Mouse (Mus musculus) layer of hippocampus, adult 9-10 months (tissue): Measurements from ENCODE around the gene Faxc.

Source experiments
- DNase-seq: peaks from one replicate; pipeline ENCODE4 v3.0.0; 2022; ENCODE audit warnings: low spot score

Gene Faxc

DNA sequence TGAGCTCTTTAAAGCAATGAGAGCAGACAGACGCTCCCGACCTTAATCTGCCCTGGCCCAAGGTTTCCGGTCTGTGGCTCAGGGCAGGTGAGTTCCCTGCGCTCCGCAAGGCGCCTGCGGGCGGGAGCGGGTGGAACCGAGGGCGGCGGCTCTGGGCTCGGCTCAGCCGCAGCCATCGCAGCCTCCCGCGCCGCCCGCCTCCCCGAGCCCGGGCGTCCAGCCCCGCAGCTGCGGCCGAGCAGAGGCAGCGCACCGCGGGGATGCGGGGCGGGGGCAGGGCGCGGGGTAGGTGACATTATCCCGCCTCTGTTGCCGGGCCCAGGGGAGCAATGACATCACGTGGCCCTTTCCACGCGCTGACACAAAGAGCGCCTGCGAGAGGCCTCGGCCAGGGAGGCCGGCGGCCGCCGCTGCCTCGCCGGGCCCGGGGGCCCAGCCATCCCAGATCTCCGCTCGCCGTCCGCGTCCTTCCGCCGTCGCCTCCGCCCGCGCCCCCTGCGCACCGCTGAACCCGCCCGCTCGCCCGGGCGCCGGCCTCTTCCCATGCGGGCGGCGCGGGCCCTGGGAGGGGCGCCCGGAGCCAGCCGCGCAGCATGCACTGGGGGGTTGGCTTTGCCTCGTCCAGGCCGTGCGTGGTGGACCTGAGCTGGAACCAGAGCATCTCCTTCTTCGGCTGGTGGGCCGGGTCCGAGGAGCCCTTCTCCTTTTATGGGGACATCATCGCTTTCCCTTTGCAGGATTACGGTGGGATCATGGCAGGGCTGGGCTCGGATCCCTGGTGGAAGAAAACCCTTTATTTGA, at the start of gene Faxc:
TSS of gene Faxc (plus strand) at position 359 of the 801 bp plus-strand sequence.
- DNase-seq, result no peak

DNA sequence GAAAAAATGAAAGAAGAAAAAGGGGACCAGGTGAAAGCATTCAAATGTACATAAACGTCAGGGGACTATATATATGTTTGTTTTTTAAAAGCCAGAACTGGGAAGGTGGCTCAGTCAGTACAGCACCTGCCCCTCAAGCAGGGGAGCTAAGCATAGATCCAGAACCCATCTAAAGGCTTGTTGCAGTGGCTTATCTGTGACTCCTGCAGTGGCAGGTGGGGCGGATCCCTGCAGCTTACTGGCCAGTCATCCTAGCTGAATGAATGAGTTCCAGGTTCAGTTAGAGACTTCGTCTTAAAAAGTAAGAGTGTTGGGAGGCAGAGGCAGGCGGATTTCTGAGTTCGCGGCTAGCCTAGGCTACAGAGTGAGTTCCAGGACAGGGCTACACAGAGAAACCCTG, 48.3 kb upstream of the Faxc start:
- DNase-seq, result no peak

DNA sequence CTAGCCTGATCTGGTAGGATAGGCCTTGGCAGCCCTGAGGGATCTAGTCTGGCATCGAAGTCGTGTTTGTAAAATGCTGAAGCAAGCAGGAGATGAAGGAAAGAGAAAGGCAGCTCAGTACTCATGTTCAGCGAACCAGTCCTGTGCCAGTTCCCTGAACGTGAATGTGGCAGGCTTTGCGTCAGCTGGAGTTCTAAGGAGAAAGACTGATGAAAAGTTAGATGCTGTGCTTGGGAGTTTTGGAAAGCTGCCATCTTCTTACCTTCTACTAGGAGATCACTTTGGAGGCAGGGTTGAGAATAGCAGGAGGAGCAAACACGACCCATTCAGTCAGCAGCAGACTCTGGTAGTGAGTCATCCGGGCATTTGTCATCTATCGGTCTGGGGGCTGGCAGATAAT, 45.3 kb upstream of the Faxc start:
- DNase-seq, result no peak

DNA sequence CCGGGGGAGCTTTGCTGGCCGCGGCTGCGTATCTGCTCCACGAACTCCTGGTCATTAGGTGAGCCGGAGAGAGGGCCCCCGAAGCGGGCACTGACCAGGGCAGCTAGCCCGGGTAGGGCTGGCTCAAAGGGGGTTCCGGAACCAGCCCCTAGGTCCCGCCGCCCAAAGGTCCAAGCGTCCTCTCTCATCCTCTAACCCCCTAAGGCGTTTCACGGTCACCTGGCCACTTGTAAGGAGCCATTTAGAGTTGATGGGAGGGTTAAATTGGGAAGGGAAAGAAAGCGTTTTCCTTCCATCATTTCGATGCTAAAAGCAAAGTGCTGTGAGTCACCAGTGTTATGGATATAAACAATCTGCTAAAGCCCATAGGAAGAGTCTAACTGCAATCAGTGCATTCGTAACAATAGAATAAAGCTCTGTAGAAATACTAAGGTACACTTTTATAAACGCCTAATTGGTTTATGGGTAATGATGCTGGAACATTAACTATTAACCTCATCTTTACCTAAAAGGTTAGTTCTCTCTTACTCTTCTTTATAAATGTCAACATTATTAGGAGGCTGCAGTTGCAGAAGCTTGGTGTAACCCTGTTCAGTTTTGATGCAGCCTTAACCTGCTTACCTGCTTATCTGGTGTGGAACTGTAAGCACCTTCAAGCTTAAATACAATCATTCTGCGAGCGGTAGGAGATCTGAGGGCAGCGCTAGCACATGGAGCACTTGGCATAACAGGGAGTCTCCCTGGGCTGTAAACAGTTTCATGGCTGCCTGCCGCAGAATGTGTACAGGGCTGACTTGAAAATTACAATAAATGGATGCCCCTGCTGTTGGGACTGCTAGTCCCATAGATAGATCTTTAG, 872 bp downstream of the Faxc start:
- no peak for DNase-seq

DNA sequence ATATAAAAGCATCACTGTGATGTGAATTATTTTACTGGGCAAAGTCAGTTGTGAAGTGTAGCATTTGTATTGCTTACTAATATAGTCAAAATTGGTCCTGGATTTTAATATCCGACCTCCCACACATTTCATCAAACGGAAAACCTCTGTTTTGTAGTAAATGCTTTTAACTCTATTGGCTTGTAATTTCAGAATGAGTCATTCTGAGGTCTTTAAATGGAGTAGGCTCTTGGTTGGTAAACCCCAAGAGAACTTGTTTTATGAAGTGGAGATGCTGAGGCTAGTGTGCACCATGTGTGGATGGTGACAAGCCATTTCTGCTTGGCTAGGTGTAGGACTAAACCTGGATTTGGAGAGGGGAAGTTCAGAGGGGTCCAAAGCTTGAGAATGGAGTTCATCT, 4.2 kb downstream of the Faxc start:
- DNase-seq, result no peak

DNA sequence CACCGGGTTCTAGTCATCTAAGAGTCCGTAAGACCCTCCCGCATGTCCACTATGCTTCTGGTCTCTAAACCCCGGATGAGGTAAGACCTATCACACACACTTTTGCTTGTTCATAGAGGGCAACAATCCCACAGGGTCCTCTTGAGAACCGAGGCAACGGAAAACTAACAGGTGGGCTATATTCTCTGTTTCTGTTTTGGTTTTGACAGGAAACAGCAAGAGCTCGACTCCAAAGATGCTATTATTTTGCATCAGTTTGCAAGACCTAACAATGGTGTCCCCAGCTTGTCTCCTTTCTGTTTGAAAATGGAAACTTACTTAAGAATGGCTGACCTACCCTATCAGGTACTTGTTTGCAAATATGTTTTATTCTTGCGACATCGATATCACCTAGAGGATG, 5.3 kb downstream of the Faxc start:
- DNase-seq, result no peak

DNA sequence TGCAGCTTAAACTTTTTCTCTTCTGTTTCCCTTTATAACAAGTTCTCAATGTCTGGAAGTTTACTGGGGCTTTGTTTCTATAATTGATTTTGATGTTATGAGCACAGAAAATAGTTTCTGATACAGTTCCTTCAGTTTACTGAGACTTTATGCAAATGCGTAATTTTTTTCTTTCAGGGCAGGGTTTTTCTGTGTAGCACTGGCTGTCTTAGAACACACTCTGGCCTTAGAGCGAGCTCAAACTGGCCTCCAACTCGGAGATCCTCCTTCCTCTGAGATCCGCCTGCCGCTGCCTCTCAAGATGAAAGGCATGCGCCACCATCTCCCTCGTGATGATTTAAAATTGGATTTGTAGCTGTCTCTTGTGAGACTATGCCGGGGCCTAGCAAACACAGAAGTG, 6.8 kb downstream of the Faxc start:
- DNase-seq, result no peak

DNA sequence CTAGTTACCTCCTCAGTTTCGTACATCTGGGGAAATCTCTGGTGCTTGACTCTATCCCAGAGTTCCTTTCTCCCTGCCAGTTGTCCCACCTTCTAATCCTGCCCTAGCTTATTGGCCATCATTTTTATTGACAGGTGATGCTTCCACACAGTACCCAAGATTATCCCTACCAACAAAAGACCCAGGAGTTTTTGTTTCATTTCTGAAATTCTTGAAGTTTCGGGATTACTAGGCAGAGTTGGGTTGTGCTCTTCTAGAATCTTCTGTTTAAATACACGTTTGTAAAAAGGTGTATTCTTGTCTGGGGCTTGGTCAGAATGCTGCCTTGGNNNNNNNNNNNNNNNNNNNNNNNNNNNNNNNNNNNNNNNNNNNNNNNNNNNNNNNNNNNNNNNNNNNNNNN, 13.5 kb downstream of the Faxc start:
- DNase-seq, result no peak

DNA sequence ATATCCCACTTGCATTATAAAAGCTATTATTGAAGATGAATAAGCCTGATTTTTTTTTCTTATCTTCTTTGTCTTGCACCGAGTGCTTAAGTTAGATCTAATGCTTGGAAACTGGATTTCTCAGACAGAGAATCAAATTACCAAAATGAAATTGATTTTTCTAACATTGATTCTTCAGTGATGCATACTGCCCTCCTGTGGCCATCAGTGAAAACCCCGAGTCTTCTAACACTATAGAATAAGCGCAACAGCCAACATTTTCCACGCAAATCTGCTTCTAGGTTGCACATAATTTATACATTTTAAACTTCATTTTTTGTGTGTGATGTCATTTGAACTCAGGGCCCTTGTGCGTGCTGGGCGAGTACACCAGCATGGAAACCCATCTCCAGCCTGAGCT, 20.3 kb downstream of the Faxc start:
- DNase-seq, result no peak

DNA sequence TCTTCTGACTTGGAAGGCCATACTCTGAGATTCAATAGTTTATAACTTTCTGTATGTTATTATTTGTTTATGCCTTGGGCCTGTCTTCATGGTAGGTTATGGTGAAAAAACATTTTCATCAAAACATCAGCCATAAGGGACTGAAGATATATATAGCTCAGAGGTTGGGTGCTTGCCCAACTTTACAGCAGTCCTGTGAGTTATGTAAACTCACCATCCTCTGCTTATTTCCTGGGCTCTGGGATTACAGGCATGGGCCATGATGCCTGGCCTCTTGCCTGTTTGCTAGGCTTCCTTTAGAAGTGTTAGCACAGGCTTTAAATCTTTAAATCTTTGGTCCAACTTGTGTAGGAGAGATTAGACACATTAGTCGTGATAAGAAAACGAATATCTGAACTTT, 21.1 kb downstream of the Faxc start:
- DNase-seq, result no peak

DNA sequence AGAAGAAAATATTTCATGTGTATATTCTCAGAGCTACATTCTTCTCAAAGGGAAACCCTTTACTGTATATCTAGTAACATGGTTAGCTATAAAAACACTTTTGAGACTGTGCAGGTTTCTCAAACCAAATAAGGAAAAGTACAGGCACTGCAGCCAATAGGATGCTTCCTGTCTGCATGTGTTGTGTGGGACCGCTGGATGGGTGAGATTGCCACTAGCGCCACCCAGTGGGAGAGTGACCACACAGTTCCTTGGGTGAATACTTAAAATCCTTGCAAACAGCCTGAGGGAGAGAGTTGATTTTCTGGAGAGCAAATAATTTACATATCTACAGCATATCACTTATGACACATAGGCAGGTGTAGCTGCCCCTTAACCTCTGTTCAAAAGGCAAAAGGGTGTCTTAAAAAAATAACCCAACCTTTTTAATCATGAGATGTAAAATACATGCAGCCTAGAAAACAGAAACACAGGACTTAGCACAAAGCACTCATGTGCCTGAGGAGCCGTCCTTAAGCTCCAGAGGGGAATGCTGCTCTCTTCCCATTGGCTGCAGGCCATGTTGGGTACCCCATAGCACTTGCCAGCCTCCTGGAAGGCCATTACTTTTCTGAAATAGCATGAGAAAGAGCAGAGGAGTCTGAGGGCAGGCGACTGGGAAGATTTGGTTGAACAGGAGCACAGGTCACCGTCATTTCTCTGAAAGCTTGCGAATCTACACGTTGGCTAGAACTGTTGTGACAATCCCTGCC, 26.6 kb downstream of the Faxc start:
- no peak for DNase-seq

DNA sequence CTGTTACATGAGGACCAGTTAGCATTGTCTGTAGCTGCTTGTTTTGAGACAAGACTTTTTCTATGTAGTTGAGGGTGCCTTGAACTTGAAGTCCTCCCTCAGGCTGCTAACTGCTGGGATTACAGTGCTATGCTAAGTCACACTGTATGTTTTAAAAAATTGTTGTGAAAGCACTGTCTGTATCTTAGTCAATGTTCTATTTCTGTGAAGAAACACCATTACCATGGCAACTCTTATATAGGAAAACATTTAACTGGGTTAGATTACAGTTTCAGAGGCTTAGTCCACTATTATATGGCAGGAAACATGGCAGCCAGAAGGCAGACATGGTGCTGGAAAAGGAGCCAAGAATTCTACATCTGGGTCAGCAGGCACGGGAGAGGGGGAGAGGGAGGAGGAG, 40.8 kb downstream of the Faxc start:
- DNase-seq, result no peak

DNA sequence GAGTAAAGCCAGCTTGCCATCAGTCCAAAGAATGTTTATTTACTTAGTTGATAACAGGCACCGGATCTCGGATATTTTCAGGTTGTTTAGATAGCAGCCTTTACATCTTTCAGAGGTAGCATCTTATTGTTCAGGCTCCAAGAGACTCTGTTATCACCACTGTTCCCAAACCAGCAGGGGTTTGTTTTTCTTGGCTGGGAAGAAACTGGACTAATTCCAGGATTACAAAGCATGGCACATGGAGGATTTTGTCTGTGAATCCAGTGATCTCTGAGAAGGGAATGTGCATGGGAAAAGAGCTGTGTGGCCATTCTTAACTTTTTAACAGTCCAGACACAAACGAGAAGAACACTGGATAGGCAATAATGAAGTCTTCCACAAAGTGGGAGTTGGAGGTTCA, 43.0 kb downstream of the Faxc start:
- no peak for DNase-seq

DNA sequence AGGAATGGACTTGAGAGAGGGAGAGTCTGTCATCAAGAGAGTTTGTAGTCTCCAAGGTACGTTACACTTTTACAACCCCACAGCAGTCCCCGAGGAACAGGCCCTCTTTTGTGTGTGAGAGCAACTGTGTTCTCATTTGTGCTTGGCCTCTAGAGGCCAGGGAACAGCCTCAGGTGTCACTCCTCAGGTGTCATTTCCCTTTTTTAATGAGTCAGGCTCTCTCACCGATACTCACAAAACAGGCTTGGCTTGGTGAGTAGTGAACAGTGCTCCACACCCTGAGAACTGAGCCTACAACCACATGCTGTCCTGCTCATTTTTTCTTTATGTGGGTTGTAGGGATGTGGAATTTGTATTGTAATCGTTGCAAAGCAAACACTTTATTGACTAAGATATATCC, 49.3 kb downstream of the Faxc start:
- no peak for DNase-seq

DNA sequence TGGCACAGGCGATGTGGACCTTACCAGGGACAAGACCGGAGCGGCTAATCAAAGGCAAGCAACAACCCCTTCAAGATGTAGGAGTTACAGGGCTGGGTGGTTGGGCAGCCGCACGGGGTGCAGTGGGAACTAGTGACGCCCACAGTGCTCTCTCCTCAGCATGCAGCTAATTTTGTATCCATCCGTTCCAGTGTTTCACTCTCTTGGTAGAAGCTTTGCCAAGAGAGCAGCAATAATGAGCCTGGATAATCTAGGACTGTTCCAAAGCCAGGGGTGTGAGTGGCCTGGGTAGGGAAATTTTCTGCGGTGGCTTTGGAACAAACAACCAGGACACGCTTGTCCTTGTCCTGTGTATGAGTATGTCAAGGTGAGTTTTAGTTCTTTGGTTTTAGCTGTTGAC, 51.3 kb downstream of the Faxc start:
- no peak for DNase-seq

DNA sequence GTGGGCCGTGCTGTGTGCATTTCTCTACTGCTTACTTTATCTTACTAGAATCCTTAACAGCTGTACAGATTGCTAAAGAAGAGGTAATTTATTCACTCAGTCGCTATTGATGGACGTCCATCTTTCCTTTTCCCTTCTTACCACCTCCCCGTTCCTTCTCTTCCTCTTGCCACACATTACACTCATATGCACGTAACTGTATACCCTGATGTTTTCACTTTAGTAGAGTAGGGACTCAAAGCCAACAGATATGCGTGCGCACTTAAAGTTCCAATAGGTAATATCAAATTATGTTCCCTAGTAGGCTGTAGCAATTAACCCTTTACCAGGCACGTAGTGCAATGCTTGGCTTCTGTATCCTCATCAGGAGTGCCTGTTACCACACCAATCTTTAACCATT, 55.7 kb downstream of the Faxc start:
- DNase-seq, result no peak

DNA sequence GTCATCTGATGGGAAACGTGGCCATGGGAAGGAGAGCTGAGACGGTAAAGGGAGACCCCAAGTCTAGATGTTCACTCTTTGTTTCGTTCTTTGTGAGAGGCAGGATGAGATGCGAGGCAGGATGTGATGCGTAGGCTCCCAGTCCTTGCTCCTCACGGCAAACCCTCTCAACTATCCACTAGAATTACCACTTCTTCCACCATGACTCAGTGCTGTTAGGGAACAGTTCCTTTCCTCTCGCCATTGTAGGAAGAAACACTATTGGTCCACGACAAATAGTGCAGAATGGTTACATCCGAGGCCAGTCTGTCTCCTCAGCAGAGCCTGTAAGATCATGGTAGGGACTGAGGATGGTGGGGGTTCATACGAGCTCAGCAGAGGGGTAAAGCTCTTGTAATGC, 56.3 kb downstream of the Faxc start:
- DNase-seq, result no peak

DNA sequence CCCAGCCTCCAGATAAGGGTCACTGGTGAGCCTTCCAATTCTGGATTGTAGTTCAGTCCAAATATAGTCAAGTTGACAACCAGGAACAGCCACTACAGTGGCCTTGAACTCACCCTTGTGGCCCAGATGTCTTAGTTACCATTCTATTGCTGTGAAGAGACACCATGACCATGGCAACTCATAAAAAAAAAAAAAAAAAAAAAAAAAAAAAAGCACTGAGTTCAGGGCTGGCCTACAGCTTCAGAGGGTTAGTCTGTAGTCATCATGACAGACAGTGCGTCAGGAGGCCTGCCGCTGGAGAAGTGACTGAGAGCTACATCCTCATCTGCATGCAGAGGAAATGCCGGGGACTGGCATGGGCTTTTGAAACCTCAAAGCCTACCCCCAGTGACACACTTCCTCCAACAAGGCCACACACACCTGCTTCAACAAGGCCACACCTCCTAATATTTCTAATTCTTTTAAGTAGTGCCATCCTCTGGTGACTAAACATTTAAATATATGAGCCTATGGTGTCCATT, 58.5 kb downstream of the Faxc start:
- no peak for DNase-seq

DNA sequence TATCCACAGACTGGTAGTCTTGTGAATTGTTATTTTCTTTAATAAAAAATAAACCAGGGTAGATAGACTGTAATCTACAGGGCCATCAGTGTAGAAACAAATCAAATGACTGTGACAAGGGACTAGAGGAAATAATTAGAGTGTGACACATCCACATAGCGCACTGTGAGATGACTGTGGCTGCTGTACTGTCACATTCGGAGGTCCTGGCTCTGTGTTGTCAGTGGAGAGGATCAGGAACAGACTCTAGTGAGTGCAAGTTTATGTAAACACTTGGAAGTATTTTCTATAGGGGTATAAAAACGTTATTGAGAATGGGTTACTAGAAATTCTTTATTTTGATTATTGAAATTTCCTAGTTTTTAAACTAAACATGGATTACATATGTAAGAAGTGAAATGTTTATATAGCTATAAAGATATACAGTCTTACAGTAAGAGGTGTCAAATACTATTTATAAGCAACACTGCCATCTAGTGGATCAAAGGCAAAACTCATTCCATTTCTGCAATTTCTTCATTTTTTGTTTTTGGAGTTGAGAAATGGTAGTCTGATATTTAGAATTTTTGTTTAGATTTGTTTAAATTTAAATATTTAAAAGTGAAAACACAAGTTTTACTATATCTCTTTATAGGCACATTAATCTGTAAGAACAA, 59.6 kb downstream of the Faxc start:
- no peak for DNase-seq

DNA sequence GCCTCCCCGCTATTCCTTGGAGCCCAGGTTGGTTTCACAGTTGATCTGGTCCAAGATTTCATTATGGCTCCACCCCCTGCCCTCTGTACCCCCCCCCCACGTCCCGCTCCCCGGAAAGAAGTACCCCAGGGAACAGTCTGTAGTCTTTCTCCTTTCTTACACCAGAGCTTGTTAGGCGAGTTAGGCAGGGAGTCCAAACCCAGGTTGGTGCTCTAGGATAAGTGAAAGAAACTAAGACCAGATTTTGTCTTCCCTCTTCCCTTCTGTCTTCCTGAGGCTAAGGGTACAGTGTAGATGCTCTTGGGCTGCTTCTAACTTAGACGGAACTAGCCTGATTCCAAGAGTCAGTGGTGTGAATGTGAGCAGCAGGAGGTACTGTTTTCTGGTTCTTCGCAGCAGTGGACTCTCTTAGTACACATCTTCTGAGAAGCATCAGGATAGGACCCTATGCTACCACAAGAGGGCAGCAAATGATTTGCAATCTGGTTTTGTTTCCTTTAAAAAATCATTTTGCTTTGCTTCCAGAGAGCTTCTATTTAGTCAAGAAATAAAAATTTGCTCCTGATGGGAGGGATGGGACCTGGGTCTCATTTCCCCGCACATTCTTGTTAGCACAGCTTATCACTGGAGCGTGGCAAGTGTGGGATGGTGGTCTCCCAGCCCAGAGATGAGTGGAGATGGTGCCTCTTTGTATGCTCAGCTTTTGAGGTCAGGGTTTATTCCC, 86.7 kb downstream of the Faxc start:
- peak; percentile 74 for DNase-seq

DNA sequence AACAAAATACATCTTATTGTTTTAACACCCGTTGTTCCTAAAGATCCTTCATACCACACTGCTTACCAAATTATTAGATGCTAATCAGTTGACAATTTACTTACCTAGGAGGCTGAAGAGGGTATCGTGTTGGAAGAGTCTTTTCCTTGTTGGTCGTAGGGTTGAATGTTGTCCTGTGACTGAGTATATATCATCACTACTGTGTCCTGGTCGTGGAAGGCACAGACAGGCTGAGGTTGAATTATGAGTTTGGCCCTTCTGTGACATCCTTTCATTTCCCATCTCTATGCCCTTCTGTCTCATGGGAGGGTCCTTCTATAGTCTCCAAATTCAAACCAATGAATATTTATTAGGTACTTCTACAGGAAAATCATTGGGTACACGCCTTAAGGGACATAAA, 87.3 kb downstream of the Faxc start:
- no peak for DNase-seq
